Mouse (Mus musculus) forebrain, embryonic 12.5 days (tissue): Measurements from ENCODE around the gene Tmed4. TPM values are rescaled to one million over a fixed set of nuclear protein-coding genes. Genes with fewer than 3 reads are reported as not detected.
A peak's percentile ranks its signal among the peaks of the same experiment; 100 is the strongest.
"Not testable (repeated sequence)": the region's sequence is repeated elsewhere in the genome, so short reads cannot be mapped to it uniquely, and the experiment has no call there.

Experiments used
- ATAC-seq: fragments of 200-750 bp; cut with Nextera tagmentation; 2 replicates; pipeline ENCODE4 v1.8.0; 2017; ENCODE audit warnings: moderate TSS enrichment; ENCODE audit not compliant: low FRiP score
- H3K27ac ChIP-seq: fragments of 300-500 bp; sonication (generic); 2 replicates; pipeline ENCODE4 v1.5.1; 2016; ENCODE audit warnings: mild to moderate bottlenecking
- H3K27me3 ChIP-seq: fragments of 300-500 bp; sonication (generic); 2 replicates; pipeline ENCODE4 v1.6.1; 2016; ENCODE audit warnings: mild to moderate bottlenecking
- H3K36me3 ChIP-seq: fragments of 300-500 bp; sonication (generic); replicated peaks from 2 replicates; pipeline ENCODE4 v1.6.1; 2016; ENCODE audit warnings: mild to moderate bottlenecking
- H3K4me1 ChIP-seq: fragments of 300-500 bp; sonication (generic); 2 replicates; pipeline ENCODE4 v1.6.1; 2016
- H3K4me2 ChIP-seq: fragments of 300-500 bp; sonication (generic); 2 replicates; pipeline ENCODE4 v1.6.1; 2016; ENCODE audit warnings: mild to moderate bottlenecking, moderate library complexity
- H3K4me3 ChIP-seq: fragments of 300-500 bp; sonication (generic); replicated peaks from 2 replicates; pipeline ENCODE4 v1.5.1; 2016; ENCODE audit warnings: mild to moderate bottlenecking
- H3K9ac ChIP-seq: fragments of 300-500 bp; sonication (generic); 2 replicates; pipeline ENCODE4 v1.6.1; 2016; ENCODE audit warnings: mild to moderate bottlenecking
- H3K9me3 ChIP-seq: fragments of 300-500 bp; sonication (generic); 2 replicates; pipeline ENCODE4 v1.6.1; 2016
- WGBS: fragments of 180-500 bp; shearing (Covaris S2); methylation state at CpG from one replicate; pipeline ENCODE4 v1.1.7; 2016; 5-methylcytosine and 5-hydroxymethylcytosine counted together
- polyA plus RNA-seq: library from polyadenylated mRNA; unstranded; fragments of >200 nt; fragmentation: Nextera tagmentation; extraction: Ambion mirVana; gene quantifications from 2 replicates; pipeline ENCODE4 v1.2.1, GENCODE M21; 2016

The Tmed4 gene
- polyA plus RNA-seq, 1 experiment from 2014 or later = 151 TPM

DNA sequence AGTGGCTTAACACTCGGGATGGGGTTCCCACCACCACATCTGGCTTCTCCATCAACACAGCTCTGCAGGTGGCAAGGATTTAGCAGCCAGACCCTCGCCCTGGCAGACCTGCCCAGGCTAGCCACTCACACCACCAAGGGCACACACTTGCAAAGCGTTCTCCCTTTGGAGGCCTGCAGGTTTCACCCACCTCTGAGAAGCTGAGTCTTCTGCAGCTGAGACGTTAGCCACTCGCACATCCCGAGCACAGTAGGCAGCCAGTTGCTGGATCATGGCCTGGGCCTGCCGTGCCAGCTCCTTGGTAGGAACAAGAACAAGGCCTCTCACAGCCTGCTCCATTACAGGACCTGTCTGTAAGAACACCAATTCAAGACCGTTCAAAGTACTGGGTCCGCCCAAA is 8.0 kb downstream of the Tmed4 start:
- no peak for ATAC-seq
- Histone ChIP-seq H3K36me3 (peaks cover 68% of the 10 kb centered on the region), H3K27ac (no peak overlapping the region)

DNA sequence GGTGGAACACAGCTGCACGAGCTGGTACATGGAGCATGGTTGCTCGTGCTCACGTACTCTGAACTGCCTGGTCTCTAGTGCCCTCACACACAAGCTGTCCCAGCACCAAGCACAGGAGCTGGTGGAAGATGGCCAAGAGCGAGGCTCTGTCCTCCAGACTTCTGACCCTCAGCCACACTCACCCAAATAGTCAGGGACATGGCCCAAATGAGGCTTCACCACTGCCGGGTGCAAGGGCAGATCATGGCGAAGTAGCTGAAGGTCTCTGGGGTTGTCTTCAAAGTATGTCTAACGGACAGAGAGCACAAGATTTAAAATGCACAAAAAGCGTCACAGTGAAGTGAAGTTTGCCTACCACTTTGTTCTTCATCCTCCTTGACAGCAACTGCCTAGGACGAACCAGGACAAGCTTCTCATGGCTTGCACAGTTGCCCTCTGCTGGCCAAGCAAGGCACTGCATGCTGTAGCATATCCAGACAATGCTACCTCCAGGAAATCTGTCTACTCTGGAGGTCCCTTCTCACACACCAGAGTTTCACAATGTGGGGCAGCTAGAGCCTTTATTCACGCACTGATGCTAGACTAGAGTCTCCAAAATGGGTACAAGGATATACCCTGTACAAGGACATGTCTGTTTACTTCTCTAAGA is 13.1 kb downstream of the Tmed4 start:
- Histone ChIP-seq H3K9me3 (no peaks in the 10 kb centered on the region), H3K4me1 (peaks cover 5% of the 10 kb centered on the region), H3K27ac (no peak overlapping the region), H3K4me3 (no peak overlapping the region), H3K9ac (no peak overlapping the region), H3K36me3 (peaks cover 91% of the 10 kb centered on the region), H3K27me3 (no peaks in the 10 kb centered on the region), H3K4me2 (no peak overlapping the region)
- peak; percentile 39; the same call in 1 of the 2 replicates for ATAC-seq
- 82% methylated on average over 10 of the region's 10 CpGs for WGBS

More for the DNA sequence above, 8.0 kb downstream of the Tmed4 start:
- WGBS = 73% methylated on average over 9 of the region's 9 CpGs
- Histone ChIP-seq H3K9ac (peak overlapping the region; percentile 87), H3K4me1 (peaks cover 14% of the 10 kb centered on the region), H3K9me3 (no peaks in the 10 kb centered on the region), H3K4me2 (peak overlapping the region; percentile 91), H3K27me3 (no peaks in the 10 kb centered on the region), H3K4me3 (peak overlapping the region; percentile 90)

DNA sequence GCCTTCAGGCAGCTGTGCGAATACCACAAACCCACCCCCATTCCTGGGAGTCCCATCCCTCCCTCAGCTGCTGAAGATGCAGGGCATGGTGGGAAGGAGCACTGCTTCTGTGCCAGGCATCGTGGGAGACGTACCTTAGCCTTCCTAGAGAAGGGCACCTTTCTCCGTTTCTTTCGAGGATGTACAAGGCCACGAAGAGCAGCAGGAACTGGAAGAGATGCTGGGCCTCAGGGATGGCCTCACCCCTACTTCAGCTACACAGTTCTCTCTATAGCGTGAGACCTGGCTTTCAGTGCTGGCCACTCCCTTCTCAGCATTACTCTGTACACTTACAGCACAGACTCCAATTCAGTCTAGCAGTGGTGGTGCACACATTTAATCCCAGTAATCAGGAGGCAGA is 15.3 kb downstream of the Tmed4 start:
- peaks cover 70% of the 10 kb centered on the region for H3K36me3 ChIP-seq
- no peaks in the 10 kb centered on the region for H3K4me1 ChIP-seq
- ATAC-seq = no peak
- no peak overlapping the region for H3K27ac ChIP-seq
- H3K9me3 ChIP-seq = no peaks in the 10 kb centered on the region
- H3K27me3 ChIP-seq = no peaks in the 10 kb centered on the region
- no peak overlapping the region for H3K9ac ChIP-seq
- WGBS = 96% methylated on average over 7 of the region's 7 CpGs
- H3K4me3 ChIP-seq = no peak overlapping the region
- no peak overlapping the region for H3K4me2 ChIP-seq

DNA sequence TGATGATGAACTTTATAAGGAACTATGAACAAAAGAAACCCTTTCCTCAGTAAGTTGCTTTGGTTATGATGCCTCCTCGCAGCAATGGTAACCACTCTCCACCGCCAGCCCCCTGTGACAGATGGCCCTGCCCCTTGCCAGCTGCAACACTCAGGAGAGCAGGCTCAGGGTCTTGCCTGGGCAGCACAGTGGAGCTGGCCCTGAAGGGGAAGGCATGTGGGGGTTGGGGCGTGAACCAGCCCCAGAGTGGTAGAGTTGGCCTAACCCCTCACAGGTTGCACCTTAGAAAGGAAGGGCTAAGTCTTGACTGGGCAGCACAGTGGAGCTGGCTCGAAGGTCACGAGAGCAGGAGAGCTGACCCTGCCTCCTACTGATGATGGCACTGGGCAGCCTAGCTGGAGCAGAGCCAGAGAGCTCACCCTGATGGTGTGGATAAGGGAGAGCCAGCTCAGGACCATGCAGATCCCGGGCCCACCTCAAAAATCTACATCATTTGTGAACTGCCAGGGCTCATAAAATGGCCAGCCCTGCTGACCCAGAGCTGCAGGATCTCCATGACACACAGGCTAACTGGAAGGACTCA is 18.1 kb downstream of the Tmed4 start:
- H3K9ac ChIP-seq = no peak overlapping the region
- no peak overlapping the region for H3K4me2 ChIP-seq
- H3K4me1 ChIP-seq = no peaks in the 10 kb centered on the region
- H3K36me3 ChIP-seq = peaks cover 42% of the 10 kb centered on the region
- no peak overlapping the region for H3K27ac ChIP-seq
- 74% methylated on average over 6 of the region's 6 CpGs for WGBS
- H3K9me3 ChIP-seq = no peaks in the 10 kb centered on the region
- H3K27me3 ChIP-seq = no peaks in the 10 kb centered on the region
- no peak overlapping the region for H3K4me3 ChIP-seq
- ATAC-seq = no peak

DNA sequence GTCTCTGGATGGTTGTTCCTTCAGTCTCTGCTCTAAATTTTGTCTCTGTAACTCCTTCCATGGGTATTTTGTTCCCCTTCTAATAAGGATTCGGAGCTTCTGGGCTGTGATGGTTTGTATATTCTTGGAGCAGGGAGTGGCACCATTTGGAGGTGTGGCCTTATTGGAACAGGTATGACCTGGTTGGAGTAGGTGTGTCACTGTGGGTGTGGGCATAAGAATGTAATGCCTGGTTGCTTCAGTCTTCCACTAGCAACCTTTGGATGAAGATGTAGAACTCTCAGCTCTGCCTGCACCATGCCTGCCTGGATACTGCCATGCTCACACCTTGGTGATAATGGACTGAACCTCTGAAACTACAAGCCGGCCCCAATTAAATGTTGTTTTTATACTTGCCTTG is 20.1 kb downstream of the Tmed4 start:
- not testable (repeated sequence) for H3K9me3 ChIP-seq, H3K27ac ChIP-seq, H3K4me2 ChIP-seq, ATAC-seq, H3K4me1 ChIP-seq, H3K4me3 ChIP-seq, H3K27me3 ChIP-seq, H3K9ac ChIP-seq
- 93% methylated on average over 2 of the region's 2 CpGs for WGBS
- H3K36me3 ChIP-seq = peaks cover 22% of the 10 kb centered on the region

DNA sequence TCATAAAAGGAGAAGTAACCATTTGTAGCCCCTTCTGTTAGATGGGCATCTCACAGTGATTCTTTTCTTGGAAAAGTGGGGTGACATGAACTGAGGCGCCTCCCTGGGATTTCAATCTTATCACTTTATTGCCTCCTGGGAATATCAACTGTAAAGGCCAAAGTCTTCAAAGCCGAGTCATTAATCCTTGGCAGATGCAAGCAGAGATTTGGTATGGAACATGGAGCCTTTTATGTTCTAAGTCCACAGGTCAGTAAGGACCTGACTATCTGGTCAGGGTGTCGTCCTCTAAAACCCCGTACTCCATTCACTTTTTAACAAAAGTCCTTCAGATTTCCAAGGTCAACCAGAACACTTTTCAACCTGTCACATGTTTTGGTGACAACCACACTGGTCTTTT is 21.8 kb downstream of the Tmed4 start:
- no peaks in the 10 kb centered on the region for H3K27me3 ChIP-seq
- 89% methylated on average over 4 of the region's 4 CpGs for WGBS
- no peak overlapping the region for H3K27ac ChIP-seq
- H3K4me2 ChIP-seq = no peak overlapping the region
- no peak overlapping the region for H3K4me3 ChIP-seq
- peaks cover 4% of the 10 kb centered on the region for H3K36me3 ChIP-seq
- ATAC-seq = no peak
- H3K9ac ChIP-seq = no peak overlapping the region
- no peaks in the 10 kb centered on the region for H3K9me3 ChIP-seq
- H3K4me1 ChIP-seq = no peaks in the 10 kb centered on the region

DNA sequence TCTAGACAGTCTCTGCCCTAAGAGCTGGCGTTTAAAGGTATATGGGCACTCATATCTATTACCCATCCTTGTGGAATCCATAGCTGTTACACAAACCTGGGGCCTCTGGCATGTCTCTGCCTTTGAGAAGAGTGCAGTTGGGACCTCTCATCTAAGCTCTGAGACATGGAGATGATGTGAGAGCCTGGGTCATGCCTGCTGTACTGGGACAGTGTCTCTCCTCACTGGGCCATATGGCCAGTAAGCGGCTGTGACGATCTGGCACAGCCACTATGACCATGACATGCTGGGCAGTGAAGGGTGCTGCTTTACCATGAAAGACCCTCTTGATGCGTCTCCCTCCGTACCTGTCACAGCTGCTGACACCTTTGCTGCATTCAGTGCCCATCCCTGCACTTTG is 22.4 kb downstream of the Tmed4 start:
- H3K4me3 ChIP-seq = no peak overlapping the region
- no peaks in the 10 kb centered on the region for H3K27me3 ChIP-seq
- H3K36me3 ChIP-seq = no peaks in the 10 kb centered on the region
- WGBS = 94% methylated on average over 5 of the region's 5 CpGs
- H3K9ac ChIP-seq = no peak overlapping the region
- no peaks in the 10 kb centered on the region for H3K4me1 ChIP-seq
- no peaks in the 10 kb centered on the region for H3K9me3 ChIP-seq
- H3K4me2 ChIP-seq = no peak overlapping the region
- H3K27ac ChIP-seq = no peak overlapping the region
- ATAC-seq = no peak

DNA sequence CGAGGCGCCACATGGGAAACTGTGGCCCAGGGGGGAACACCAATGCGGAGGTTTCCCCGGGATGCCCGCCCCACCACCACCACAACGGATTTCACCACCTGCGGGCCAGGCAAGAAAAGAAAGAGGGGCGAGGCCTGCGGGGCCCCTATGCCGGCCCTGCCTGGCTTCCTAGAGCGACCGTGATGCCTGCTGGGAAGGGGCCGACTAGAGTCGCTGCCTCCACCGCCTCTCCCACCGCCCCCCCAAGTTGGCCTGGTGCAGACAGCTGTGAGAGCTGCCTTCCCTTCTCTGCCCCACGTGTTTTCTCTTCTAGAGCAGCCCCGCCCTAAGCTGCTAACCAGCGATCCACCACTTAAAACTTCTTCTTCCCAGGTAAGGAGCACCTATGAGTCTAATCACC is 30.0 kb downstream of the Tmed4 start:
- H3K4me2 ChIP-seq = no peak overlapping the region
- no peaks in the 10 kb centered on the region for H3K9me3 ChIP-seq
- H3K27ac ChIP-seq = no peak overlapping the region
- H3K36me3 ChIP-seq = no peaks in the 10 kb centered on the region
- ATAC-seq = no peak
- H3K4me3 ChIP-seq = no peak overlapping the region
- no peak overlapping the region for H3K9ac ChIP-seq
- 59% methylated on average over 19 of the region's 19 CpGs for WGBS
- H3K27me3 ChIP-seq = no peaks in the 10 kb centered on the region
- no peaks in the 10 kb centered on the region for H3K4me1 ChIP-seq

DNA sequence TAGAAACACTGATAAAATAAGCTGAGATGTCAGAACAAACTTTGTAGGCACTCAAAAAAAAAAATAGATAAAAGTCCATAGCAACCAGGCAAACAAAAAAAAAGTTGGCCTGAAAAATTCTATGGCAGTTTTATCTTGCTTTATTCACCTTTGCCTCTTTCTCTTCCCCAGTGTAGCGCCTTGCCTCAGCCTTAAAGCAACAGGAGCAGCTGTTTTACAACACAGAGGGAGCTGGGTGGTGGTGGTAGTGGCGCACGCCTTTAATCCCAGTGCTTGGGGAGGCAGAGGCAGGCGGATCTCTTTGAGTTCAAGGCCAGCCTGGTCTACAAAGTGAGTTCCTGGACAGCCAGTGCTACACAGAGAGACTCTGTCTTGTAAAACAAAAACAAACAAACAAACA is 41.6 kb downstream of the Tmed4 start:
- Histone ChIP-seq H3K4me3 (no peak overlapping the region), H3K27ac (no peak overlapping the region), H3K4me1 (no peaks in the 10 kb centered on the region), H3K4me2 (no peak overlapping the region), H3K9me3 (peaks cover 21% of the 10 kb centered on the region; the same call in 1 of the 2 replicates), H3K9ac (no peak overlapping the region), H3K27me3 (no peaks in the 10 kb centered on the region), H3K36me3 (no peaks in the 10 kb centered on the region)
- 84% methylated on average over 4 of the region's 4 CpGs for WGBS
- no peak for ATAC-seq

DNA sequence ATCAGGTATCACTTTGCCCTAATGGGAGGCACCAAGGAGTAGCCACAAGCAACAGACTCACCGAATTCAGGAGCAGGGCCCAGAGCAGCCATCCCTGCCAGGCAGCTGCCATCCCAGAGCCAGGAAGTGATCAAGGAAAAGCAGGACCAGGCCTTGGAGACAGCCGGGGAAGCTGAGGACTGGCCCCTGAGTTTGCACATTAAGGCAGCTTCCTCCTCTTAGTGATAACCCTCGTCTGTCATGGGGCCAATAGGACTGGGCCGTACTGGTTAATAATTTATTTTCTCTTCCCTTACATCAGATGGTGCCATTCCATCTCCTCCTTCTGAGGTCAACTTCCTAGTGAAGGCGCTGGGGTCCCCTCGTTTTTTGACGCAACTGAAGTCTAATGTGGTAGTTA is 44.7 kb downstream of the Tmed4 start, which contains the start of gene Npc1l1:
Npc1l1 (minus strand) TSS at position 132 of the 400 bp plus-strand sequence.
- Histone ChIP-seq H3K27me3 (no peaks in the 10 kb centered on the region), H3K9ac (no peak within 1 kb of the TSS), H3K4me2 (no peak within 1 kb of the TSS), H3K4me1 (no peaks in the 10 kb centered on the region), H3K36me3 (no peaks in the 10 kb centered on the region), H3K9me3 (0 out of 2 replicates have a peak, but pooled peaks cover 9% of the 10 kb centered on the region), H3K4me3 (no peak within 1 kb of the TSS), H3K27ac (no peak within 1 kb of the TSS)
- 89% methylated on average over 7 of the region's 7 CpGs for WGBS
- no peak for ATAC-seq

DNA sequence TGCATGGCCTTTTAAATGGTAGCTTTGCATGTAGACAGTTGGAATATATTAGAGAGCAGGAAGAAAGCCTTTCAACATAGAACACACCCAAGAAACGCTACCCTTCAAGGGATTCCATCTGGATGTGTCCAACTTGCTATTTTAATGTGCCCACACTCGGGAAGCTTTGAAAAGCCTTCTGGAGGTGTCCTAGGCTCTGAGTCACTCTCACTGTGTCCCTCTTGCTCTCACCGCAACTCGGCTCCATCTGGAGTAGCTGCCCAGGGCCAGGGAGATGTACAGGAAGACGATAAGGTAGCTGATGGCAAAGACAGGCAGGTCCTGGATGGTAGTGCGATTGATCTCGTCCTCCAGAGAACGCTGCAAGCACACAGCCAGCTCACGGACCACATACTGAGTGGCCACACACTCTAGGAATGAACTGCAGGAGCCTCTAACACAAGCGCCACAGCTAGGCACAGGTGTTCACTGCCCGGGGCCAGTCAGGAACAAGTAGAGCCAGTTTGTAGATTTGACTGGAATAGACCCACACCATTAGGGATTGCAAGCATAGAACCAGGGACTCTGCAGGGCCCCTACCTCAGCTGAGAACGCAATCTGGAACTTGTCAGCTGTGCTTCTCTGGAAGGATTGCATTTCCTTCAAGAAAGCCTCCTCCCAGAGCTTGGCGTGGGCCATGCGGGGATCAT is 50.0 kb downstream of the Tmed4 start:
- Histone ChIP-seq H3K4me3 (no peak overlapping the region), H3K36me3 (no peaks in the 10 kb centered on the region), H3K27ac (no peak overlapping the region), H3K27me3 (no peaks in the 10 kb centered on the region; the same call in 1 of the 2 replicates), H3K4me2 (no peak overlapping the region), H3K9me3 (no peaks in the 10 kb centered on the region), H3K4me1 (no peaks in the 10 kb centered on the region), H3K9ac (no peak overlapping the region)
- no peak for ATAC-seq
- WGBS = 83% methylated on average over 14 of the region's 14 CpGs

DNA sequence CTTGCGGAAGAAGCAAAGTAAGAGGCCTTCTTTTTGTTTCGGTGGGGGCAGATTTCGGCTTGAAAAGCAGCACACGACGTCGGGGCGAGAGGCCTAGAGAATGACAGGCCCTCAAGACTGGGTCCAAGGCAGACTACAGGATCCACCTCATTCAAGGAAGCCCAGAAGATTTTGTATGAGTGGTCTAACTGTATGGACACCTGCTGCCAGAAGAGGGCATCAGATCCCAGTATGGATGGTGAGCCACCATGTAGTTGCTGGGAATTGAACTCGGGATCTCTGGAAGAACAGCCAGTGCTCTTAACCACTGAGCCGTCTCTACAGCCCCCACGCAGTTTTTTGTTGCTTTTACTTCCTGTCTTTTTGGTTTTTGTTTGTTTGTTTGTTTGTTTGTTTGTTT is 52.5 kb downstream of the Tmed4 start:
- H3K9ac ChIP-seq = no peak overlapping the region
- H3K36me3 ChIP-seq = no peaks in the 10 kb centered on the region
- ATAC-seq = no peak
- no peak overlapping the region for H3K27ac ChIP-seq
- H3K4me3 ChIP-seq = no peak overlapping the region
- H3K4me1 ChIP-seq = no peaks in the 10 kb centered on the region
- no peaks in the 10 kb centered on the region for H3K9me3 ChIP-seq
- no peak overlapping the region for H3K4me2 ChIP-seq
- H3K27me3 ChIP-seq = no peaks in the 10 kb centered on the region; the same call in 1 of the 2 replicates
- WGBS = 90% methylated on average over 10 of the region's 10 CpGs
